Mouse (Mus musculus) gastrocnemius, postnatal 36 days (tissue): ENCODE measurements around the gene Slc44a4. TPM values are rescaled to one million over a fixed set of nuclear protein-coding genes. Genes with fewer than 3 reads are reported as not detected.
A peak's percentile ranks its signal among the peaks of the same experiment; 100 is the strongest.
"Not testable (repeated sequence)": the region's sequence is repeated elsewhere in the genome, so short reads cannot be mapped to it uniquely, and the experiment has no call there.

Experiments used
- DNase-seq, 2 experiments: peaks; one replicate each; pipeline ENCODE4 v3.0.0; 2022
- intact Hi-C: fragments of 180-260 bp; cut with DNase I; formaldehyde crosslinking; loops from one replicate; pipeline ENCODE4 v1.15.1; 2025
- total RNA-seq, 2 experiments: library from RNA; stranded (reverse); gene quantifications; 2 replicates each; pipeline ENCODE4 v1.2.3; 2021

The Slc44a4 gene
- total RNA-seq, 2 experiments from 2014 or later, result 0.17 TPM; not detected in 1

- no peak for DNase-seq
- intact Hi-C loops, result loop anchor here (10.0 kb wide), 1 partner anchor 50 kb away; the partner anchor contains the start of gene Lsm2
These were observed 20.6 kb downstream of the Slc44a4 start for GRCm38 (mm10) chr17:34934830-34935229.

DNA sequence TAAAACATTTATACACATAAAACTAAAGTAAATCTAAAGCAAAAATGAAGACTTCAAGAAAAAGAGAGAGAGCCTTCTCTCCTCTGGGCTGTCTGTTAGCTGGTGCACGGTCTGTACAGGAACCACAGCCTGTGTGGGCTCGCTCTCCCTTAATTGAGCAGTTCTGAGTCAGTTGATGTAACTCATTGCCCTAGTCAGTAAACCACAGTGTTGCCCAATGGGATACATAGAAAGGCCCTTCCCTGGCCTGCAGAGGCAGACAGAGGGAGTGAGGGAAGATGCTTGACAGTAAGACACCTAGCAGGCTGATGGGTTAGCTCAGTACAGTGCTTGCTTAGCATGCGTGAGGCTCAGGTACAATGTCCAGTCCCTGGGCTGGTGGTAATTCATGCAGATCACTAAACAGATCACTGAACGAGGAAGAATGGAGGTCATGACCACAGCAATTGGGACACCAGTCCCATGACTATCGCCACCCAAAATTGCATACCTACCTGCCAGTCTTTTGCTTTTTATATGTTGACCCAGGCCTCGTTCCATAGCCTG lies 23.8 kb downstream of the Slc44a4 start:
- DNase-seq, result no peak
- intact Hi-C loops, result loop anchor here (10.0 kb wide), 1 partner anchor 47 kb away; the partner anchor contains the start of gene Lsm2

DNA sequence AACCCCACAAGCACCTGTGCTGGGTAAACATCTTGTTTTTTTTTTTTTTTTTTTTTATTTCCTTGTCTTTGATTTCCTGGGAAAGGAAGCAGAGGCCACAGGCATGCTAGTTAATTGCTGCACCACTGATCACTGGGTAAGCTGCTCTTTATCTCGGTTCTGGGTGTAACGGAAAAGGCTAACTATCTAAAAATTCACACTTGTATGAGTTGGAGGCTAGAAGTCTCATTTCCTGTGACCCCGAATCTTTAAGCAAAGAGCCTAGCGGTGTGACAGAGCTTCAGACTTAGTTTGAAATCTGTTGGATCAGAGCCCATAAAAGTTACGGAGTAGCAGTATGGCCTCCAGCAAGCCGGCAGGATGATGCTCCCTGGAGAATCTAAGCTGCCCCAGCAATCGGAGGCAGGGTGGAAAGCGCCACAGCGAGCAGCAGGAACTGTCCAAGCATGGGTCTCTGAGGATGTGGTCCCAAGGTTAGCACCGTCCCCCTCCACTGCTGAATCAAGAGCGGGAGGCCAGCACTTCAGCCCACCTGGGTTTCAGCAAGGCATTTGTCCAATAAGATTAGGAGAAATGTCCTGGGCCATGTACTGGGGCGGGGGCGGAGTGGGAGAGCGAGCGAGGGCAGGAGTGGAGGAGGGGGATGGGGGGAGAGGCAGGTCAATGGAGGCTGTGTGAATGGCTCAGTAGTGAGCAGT lies 27.2 kb downstream of the Slc44a4 start:
- intact Hi-C loops, result no loop called here
- no peak for DNase-seq

- DNase-seq, result no peak
- intact Hi-C loops, result no loop called here
These were observed 29.0 kb downstream of the Slc44a4 start for GRCm38 (mm10) chr17:34943128-34943815.

GRCm38 (mm10) chr17:34944362-34944761 lies 30.1 kb downstream of the Slc44a4 start:
- DNase-seq, result no peak
- intact Hi-C loops, result no loop called here

- intact Hi-C loops, result no loop called here
- no peak for DNase-seq
These were observed 32.3 kb downstream of the Slc44a4 start for GRCm38 (mm10) chr17:34946486-34947140.

DNA sequence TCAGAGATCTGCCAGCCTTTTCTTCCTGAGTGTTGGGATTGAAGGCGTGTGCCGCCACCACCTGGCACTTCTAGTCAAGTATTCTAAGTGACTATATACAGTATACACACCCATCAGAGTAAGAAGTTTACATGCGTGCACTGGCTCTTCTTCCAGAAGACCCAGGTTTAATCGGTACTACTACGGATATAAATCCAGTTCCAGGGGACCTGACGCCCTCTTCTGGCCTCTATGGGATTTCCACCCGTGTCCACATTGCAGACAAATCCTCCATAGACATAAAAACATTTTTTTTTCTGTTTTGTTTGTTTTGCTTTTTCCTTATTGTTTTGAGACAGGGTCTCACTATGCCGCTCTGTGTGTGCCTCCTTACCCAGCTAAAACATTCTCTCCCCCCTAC lies 33.3 kb downstream of the Slc44a4 start:
- no peak for DNase-seq
- intact Hi-C loops, result no loop called here

DNA sequence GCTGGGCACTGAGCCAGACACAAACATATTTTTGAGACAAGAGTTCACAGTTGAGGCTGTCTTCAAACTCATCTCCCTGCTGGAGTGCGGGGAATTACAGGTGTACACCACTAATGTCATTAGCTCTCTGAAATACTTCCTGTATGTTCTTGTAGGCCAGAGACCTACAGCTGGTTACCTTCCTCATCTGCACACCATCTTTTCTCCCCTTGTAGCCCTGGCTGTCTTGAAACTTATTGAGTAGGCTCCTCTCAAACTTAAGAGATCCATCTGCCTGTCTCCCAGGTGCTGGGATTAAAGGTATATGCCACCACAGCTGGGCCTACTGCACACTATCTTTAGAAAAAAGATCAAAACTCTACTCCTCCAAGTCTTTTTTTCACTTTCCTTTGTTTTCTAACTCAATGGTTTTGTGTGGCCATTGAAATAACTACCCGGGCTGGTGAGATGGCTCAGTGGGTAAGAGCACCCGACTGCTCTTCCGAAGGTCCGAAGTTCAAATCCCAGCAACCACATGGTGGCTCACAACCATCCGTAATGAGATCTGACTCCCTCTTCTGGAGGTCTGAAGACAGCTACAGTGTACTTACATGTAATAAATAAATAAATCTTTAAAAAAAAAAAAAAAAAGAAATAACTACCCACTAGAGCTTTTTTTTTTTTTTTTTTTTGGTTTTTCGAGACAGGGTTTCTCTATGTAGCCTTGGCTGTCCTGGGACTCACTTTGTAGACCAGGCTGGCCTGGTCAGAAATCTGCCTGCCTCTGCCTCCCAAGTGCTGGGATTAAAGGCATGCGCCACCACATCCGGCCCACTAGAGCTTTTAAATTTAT lies 34.7 kb downstream of the Slc44a4 start:
- intact Hi-C loops, DNase-seq: not testable (repeated sequence)

- intact Hi-C loops, result no loop called here
These were observed 35.3 kb downstream of the Slc44a4 start for GRCm38 (mm10) chr17:34949553-34949969.

GRCm38 (mm10) chr17:34950514-34951455 lies 36.5 kb downstream of the Slc44a4 start:
- intact Hi-C loops, result no loop called here
- no peak for DNase-seq

More at GRCm38 (mm10) chr17:34949553-34949969, 35.3 kb downstream of the Slc44a4 start:
- DNase-seq, result no peak

GRCm38 (mm10) chr17:34951636-34952377 lies 37.5 kb downstream of the Slc44a4 start:
- no peak for DNase-seq
- intact Hi-C loops, result loop anchor here (2.0 kb wide), 1 partner anchor 29 kb away; the partner anchor contains the start of gene Lsm2

DNA sequence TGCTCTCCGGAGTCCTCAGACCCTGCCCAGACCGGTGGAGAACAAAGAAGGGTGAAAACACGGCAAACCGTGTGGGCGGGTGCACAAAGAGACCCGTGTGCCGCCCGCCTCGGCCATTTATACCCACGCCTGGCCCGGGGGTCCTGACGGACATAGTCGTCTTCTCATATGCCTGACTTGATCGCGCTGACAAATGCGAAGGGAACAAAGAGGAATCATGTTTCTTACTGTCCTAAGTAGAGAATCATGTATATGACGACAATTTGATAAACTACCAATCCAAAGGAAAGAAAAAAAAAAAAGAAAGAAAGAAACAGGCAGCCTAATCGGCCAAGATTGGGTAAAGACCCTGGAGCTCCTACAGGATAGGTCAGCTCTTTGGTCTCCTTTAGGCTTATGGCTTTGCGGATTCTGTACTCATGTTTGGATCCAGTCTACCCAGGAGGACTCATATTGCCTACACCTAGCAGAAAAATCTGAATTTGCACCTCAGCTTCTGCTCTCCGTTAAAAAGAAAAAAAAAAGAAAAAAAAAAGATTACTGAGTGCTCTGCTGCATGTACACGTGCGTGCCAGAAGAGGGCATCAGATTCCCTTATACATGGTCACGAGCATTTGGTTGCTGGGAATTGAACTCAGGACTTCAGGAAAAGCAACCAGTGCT lies 38.2 kb downstream of the Slc44a4 start:
- intact Hi-C loops, result loop anchor here (2.0 kb wide), 1 partner anchor 28 kb away; the partner anchor contains the start of gene Lsm2
- DNase-seq, result peak; percentile 70 to 75

DNA sequence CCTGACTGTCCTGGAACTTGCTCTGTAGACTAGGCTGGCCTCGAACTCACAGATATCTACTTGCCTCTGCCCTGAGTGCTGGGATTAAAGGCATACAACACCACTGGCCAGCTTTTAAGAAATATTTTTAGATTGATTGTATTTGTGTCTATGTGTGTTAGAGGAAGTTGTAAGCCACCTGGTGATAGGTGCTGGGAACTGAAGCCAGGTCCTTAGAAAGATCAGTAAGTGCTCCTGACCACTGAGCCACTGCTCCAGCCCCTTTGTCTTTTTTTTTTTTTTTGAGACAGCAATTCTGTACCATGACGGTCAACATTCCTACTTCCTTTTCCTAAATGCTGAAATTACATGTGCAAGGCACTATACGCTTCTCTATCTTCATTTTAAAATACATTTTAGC lies 39.0 kb downstream of the Slc44a4 start:
- intact Hi-C loops, result loop anchor here (2.0 kb wide), 1 partner anchor 28 kb away; the partner anchor contains the start of gene Lsm2
- DNase-seq, result no peak

DNA sequence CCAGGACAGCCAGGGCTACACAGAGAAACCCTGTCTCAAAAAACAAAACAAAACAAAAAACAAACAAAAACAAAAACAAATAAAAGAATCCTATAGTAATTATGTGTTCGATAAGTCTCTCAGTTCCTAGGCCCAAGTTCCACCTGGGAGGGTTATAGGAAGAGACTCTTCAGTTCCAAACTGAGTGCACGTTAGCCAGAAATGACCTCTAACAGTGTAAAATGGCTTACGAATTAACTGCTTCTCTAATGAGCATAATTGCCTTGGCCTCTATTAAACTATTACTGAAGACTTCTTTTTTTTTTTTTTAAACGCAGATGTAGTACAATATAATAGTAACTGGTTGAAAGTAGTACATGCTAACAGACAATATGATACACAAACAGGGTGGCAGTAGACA lies 39.6 kb downstream of the Slc44a4 start:
- DNase-seq, result no peak
- intact Hi-C loops, result loop anchor here (2.0 kb wide), 1 partner anchor 27 kb away; the partner anchor contains the start of gene Lsm2

- intact Hi-C loops, result no loop called here
- no peak for DNase-seq
These were observed 40.6 kb downstream of the Slc44a4 start for GRCm38 (mm10) chr17:34954831-34955230.

DNA sequence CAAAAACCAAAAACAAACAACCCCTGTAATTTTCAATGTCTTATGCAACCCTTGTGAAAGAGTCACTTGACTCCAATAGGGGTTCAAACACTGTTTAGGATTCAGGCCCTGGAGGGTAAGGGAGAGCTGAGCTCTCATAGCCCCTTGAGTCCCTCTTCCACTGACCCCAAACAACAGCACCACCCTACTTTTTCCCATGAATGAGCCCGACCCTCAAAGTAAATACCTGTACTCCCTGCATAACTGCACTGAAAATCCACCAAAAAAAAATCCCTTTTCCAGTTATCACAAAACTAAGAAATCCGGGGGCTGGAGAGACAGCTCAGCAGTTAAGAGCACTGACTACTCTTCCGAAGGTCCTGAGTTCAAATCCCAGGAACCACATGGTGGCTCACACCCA lies 41.6 kb downstream of the Slc44a4 start:
- intact Hi-C loops, result no loop called here
- DNase-seq, result no peak

DNA sequence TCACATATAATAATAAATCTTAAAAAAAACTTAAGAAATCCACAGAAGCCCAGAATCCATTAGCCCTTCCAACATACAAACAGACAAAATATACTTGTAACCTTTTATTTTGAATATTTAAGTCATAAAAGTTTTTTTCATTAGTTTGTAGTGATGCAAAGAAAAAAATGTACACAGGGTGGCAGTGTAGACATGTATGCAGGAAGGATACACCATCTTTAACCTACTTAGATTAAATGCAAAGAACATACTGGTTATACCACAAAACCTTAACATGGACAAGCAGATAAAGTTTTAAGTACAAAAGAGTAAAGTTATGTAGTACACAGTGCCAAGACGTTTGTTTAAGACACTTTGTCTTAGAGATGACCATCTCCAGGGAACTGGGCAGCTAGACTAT lies 42.1 kb downstream of the Slc44a4 start:
- intact Hi-C loops, result no loop called here
- DNase-seq, result no peak

- DNase-seq, intact Hi-C loops: not testable (repeated sequence)
These were observed 43.0 kb downstream of the Slc44a4 start for GRCm38 (mm10) chr17:34957291-34957690.
